Mouse (Mus musculus) CH12.LX (cell line): ENCODE measurements around the gene Rtl6.

Source experiments
- CTCF ChIP-seq, 2 experiments: IDR thresholded peaks in 1 of 2; conservative IDR thresholded peaks in 1 of 2; 2 replicates each; pipeline ENCODE4 v1.5.1; 2011 to 2012; ENCODE audit warnings: low read depth in 2 of 2, low read length in 2 of 2, improper control_type of control experiment in 1 of 2, inconsistent platforms in 1 of 2, mild to moderate bottlenecking in 1 of 2, moderate library complexity in 1 of 2
- ELF1 ChIP-seq: IDR thresholded peaks from 2 replicates; pipeline ENCODE4 v1.6.1; 2014; ENCODE audit warnings: low read depth, mild to moderate bottlenecking, inconsistent platforms, low read length, improper control_type of control experiment
- EP300 ChIP-seq: IDR thresholded peaks from 2 replicates; pipeline ENCODE4 v1.6.1; 2011; ENCODE audit warnings: low read length, improper control_type of control experiment
- HCFC1 ChIP-seq: IDR thresholded peaks from 2 replicates; pipeline ENCODE4 v1.6.1; 2012; ENCODE audit warnings: low read depth, mild to moderate bottlenecking, inconsistent platforms, low read length, improper control_type of control experiment
- MAX ChIP-seq: IDR thresholded peaks from 2 replicates; pipeline ENCODE4 v1.6.1; 2011; ENCODE audit warnings: low read length, improper control_type of control experiment
- POLR2A ChIP-seq: IDR thresholded peaks from 2 replicates; pipeline ENCODE4 v1.6.1; 2011; ENCODE audit warnings: low read depth, mild to moderate bottlenecking, improper control_type of control experiment, low read length
- POLR2AphosphoS2 ChIP-seq: IDR thresholded peaks from 2 replicates; pipeline ENCODE4 v1.6.1; 2011; ENCODE audit warnings: low read depth, low read length, improper control_type of control experiment
- SMC3 ChIP-seq: IDR thresholded peaks from 2 replicates; pipeline ENCODE4 v1.6.1; 2011; ENCODE audit warnings: low read depth, low read length, improper control_type of control experiment
- ZNF384 ChIP-seq: IDR thresholded peaks from 2 replicates; pipeline ENCODE4 v1.6.1; 2012; ENCODE audit warnings: low read depth, low read length, improper control_type of control experiment, inconsistent platforms

DNA sequence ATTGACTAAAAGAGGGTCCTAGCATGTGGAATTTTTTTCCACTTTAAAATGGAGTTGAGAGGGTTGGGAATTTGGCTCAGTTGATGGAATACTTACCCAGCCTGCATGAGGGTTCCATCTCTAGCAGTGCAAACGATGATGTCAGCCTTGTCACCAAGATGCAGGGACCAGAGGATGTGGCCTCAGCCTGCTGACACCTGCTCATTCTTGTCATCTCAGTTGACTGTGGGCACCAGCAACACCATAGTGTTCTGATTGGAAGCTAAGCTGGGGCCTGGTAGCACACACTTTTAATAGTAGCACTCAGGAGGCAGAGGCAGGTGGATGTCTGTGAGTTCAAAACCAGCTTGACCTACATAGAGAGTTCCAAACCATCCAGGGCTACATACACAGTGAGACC is 21.0 kb upstream of the Rtl6 start:
- TF ChIP-seq ZNF384 (no peak), CTCF (conservative IDR thresholded peaks at IDR 0.05 in 1 of 2, IDR thresholded peaks at IDR 0.05 in 1 of 2; ENCODE audit: low read depth in 2 of 2, low read length in 2 of 2) (no peak), POLR2A (no peak), ELF1 (no peak), POLR2AphosphoS2 (no peak), HCFC1 (no peak), MAX (no peak), EP300 (no peak), SMC3 (no peak)
